Mouse (Mus musculus) pancreas, adult 10 weeks (tissue): Measurements from ENCODE around the gene Ppcs. TPM values are rescaled to one million over a fixed set of nuclear protein-coding genes. Genes with fewer than 3 reads are reported as not detected.

Experiments
- polyA plus RNA-seq: library from polyadenylated mRNA; stranded (reverse); fragments of 350-450 nt; fragmentation: Illumina TruSeq; extraction: RNeasy Lipid Tissue Mini Kit (QIAGEN cat#74804); gene quantifications from one replicate; pipeline ENCODE4 v1.2.3, GENCODE M21; 2015; ENCODE audit warnings: low read depth, low replicate concordance; ENCODE audit not compliant: insufficient read depth

Gene Ppcs
- polyA plus RNA-seq: 3.3 TPM

GRCm38 (mm10) chr4:119422294-119422964, at the start of gene Ppcs, which contains the start of gene Zmynd12:
Gene Ppcs, minus strand, starts transcription at chr4:119422420.
Gene Zmynd12, plus strand, starts transcription at chr4:119422814.

GRCm38 (mm10) chr4:119415072-119415753, 7.0 kb downstream of the Ppcs start, which contains the start of gene Ccdc30:
Gene Ccdc30, minus strand, starts transcription at chr4:119415521.

Other genes with a start within 250 kb of the Ppcs start
- 3.7 TPM for gene Zfp691, start 248.2 kb downstream of the Ppcs start, polyA plus RNA-seq
- not detected for gene Ermap, start 232.4 kb downstream of the Ppcs start, polyA plus RNA-seq
- 5.2 TPM for gene Svbp, start 227.1 kb downstream of the Ppcs start, polyA plus RNA-seq
- not detected for gene Tmem269, start 204.2 kb downstream of the Ppcs start, polyA plus RNA-seq
- 1.6 TPM for gene AU022252, start 189.7 kb downstream of the Ppcs start, polyA plus RNA-seq
- 5.2 TPM for gene P3h1, start 189.5 kb downstream of the Ppcs start, polyA plus RNA-seq
- not detected for gene Cldn19, start 167.0 kb downstream of the Ppcs start, polyA plus RNA-seq
- gene Ybx1, start 127.8 kb downstream of the Ppcs start, polyA plus RNA-seq: 82.7 TPM
- 6.9 TPM for gene Ppih, start 101.9 kb downstream of the Ppcs start, polyA plus RNA-seq
- 1.5 TPM for gene Ccdc30, start 6.9 kb downstream of the Ppcs start, polyA plus RNA-seq
- not detected for gene Zmynd12, start 394 bp upstream of the Ppcs start, polyA plus RNA-seq
- gene Rimkla, start 70.2 kb upstream of the Ppcs start, polyA plus RNA-seq: 0.31 TPM
- 5.0 TPM for gene Foxj3, start 114.6 kb upstream of the Ppcs start, polyA plus RNA-seq
- 2.3 TPM for gene Frg2f1, start 117.1 kb upstream of the Ppcs start, polyA plus RNA-seq
- gene Guca2a, start 215.3 kb upstream of the Ppcs start, polyA plus RNA-seq: not detected
- gene Guca2b, start 236.5 kb upstream of the Ppcs start, polyA plus RNA-seq: not detected